ENCODE assay signal across 18 mouse cellular contexts in genomic region chr10:72675971-72676370, GRCm38 (mm10).
"Had no signal": no experiment of that assay in that cellular context is flagged by ENCODE, and none has a peak within 500 bp of the region (broad histone marks: within the 10 kb centered on the region; RNA-seq: fewer than 3 reads in every experiment).

No protein-coding gene starts in this region.

- H3K4me2 ChIP-seq: midbrain, embryonic 13.5 days; neural tube, embryonic 13.5 days had no signal

- H3K9ac ChIP-seq: liver, embryonic 14.5 days; midbrain, embryonic 13.5 days; neural tube, embryonic 13.5 days had no signal

- ATAC-seq: midbrain, embryonic 13.5 days; midbrain, embryonic 16.5 days had no signal

- DNase-seq: kidney, adult 18-20 months; kidney, adult 9 months; kidney, postnatal 14 days; layer of hippocampus, postnatal 36 days; lung, adult 2 months; lung, postnatal 14 days; lung, postnatal 4 days; retina, postnatal 1 day; right cerebral cortex, postnatal 25 days; thymus, adult 18-20 months; thymus, postnatal 36 days had no signal

- H3K27ac ChIP-seq: left cerebral cortex, adult 2 months; liver, embryonic 14.5 days; midbrain, embryonic 10.5 days; midbrain, embryonic 13.5 days; neural tube, embryonic 13.5 days had no signal

- H3K9me3 ChIP-seq: midbrain, embryonic 13.5 days; neural tube, embryonic 13.5 days had no signal

- H3K4me3 ChIP-seq: left cerebral cortex, adult 2 months; midbrain, embryonic 10.5 days; midbrain, embryonic 13.5 days; myocyte; neural tube, embryonic 13.5 days had no signal

- H3K4me1 ChIP-seq: midbrain, embryonic 10.5 days; midbrain, embryonic 13.5 days; neural tube, embryonic 13.5 days had no signal

- H3K27me3 ChIP-seq: midbrain, embryonic 13.5 days; neural tube, embryonic 13.5 days had no signal
